Mouse (Mus musculus): Measurements from ENCODE around the gene Xxylt1. TPM values are rescaled to one million over a fixed set of nuclear protein-coding genes. Genes with fewer than 3 reads are reported as not detected.

The Xxylt1 gene
- polyA plus RNA-seq, 1 experiment from 2014 or later = 12.9 TPM

DNA sequence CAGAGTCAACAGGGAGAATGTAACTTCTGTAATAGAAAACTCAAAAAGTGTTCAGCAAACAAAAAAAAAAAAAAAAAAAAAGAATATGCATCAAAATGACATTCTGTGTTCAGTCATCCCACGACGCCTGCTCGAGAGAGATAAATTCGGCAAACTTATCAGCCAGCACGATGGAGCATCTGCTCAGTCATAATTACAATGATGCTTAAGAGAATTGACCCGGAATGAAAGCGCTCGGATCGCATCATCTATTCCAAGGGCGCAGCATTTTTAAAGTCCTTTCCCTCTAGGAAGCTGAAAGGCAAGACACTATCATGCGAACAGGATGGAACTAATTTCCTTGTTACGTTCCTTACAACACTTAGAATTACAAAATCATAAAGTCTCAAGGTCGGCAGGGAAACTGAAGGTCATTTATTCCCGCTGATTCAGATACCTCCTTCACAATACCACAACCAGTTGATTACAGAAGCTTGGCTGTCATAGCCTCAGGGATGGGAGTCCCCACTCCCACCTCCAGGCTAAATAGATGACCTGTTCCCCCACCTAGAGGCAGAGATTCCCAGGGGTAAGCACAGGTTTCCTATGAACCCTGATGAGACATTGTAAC lies 165.5 kb downstream of the Xxylt1 start:
- no peak overlapping the region for H3K4me2 ChIP-seq
- H3K4me1 ChIP-seq (replicated peaks) = no peaks in the 10 kb centered on the region
- no peak overlapping the region for H3K27ac ChIP-seq (ENCODE audit: poor library complexity, severe bottlenecking)
- H3K9me3 ChIP-seq (replicated peaks) = peaks cover 20% of the 10 kb centered on the region
- H3K36me3 ChIP-seq = no peaks in the 10 kb centered on the region
- H3K27me3 ChIP-seq (replicated peaks) = no peaks in the 10 kb centered on the region
- no peak overlapping the region for H3K4me3 ChIP-seq
- 83% methylated on average over 14 of the region's 14 CpGs for WGBS
- ATAC-seq (ENCODE audit: insufficient number of reproducible peaks, low FRiP score) = no peak
- H3K9ac ChIP-seq = no peak overlapping the region

Other genes with a start within 250 kb of the Xxylt1 start
- 17.0 and 18.0 TPM in 2 replicates for gene Acap2, start 119.8 kb upstream of the Xxylt1 start, polyA plus RNA-seq (2016; fragmentation: Nextera tagmentation; extraction: Ambion mirVana)
- 97.2 and 103 TPM in 2 replicates for gene Ppp1r2, start 193.8 kb upstream of the Xxylt1 start, polyA plus RNA-seq (2016; fragmentation: Nextera tagmentation; extraction: Ambion mirVana)
- gene Apod, start 233.4 kb upstream of the Xxylt1 start, polyA plus RNA-seq (2016; fragmentation: Nextera tagmentation; extraction: Ambion mirVana) = 0.27 TPM in 1 of 2 replicates, not detected in the other

All from heart, embryonic 12.5 days (tissue).